Mouse (Mus musculus) embryonic facial prominence, embryonic 15.5 days (tissue): Measurements from ENCODE around the gene Atf6b. TPM values are rescaled to one million over a fixed set of nuclear protein-coding genes. Genes with fewer than 3 reads are reported as not detected.
A peak's percentile ranks its signal among the peaks of the same experiment; 100 is the strongest.

Source experiments
- ATAC-seq: fragments of 200-750 bp; cut with Nextera tagmentation; 2 replicates; pipeline ENCODE4 v1.8.0; 2017; ENCODE audit warnings: low read depth, moderate TSS enrichment; ENCODE audit not compliant: insufficient number of reproducible peaks, low FRiP score, low TSS enrichment
- H3K27ac ChIP-seq: fragments of 300-500 bp; sonication (generic); replicated peaks from 2 replicates; pipeline ENCODE4 v1.5.1; 2015; ENCODE audit warnings: mild to moderate bottlenecking, inconsistent platforms
- H3K27me3 ChIP-seq: fragments of 300-500 bp; sonication (generic); 2 replicates; pipeline ENCODE4 v1.6.1; 2015; ENCODE audit warnings: inconsistent platforms
- H3K36me3 ChIP-seq: fragments of 300-500 bp; sonication (generic); 2 replicates; pipeline ENCODE4 v1.6.1; 2015; ENCODE audit warnings: mild to moderate bottlenecking, inconsistent platforms
- H3K4me1 ChIP-seq: fragments of 300-500 bp; sonication (generic); 2 replicates; pipeline ENCODE4 v1.6.1; 2015; ENCODE audit warnings: inconsistent platforms
- H3K4me2 ChIP-seq: fragments of 300-500 bp; sonication (generic); replicated peaks from 2 replicates; pipeline ENCODE4 v1.6.1; 2015; ENCODE audit warnings: mild to moderate bottlenecking, inconsistent platforms
- H3K4me3 ChIP-seq: fragments of 300-500 bp; sonication (generic); replicated peaks from 2 replicates; pipeline ENCODE4 v1.5.1; 2015; ENCODE audit warnings: mild to moderate bottlenecking, inconsistent platforms
- H3K9ac ChIP-seq: fragments of 300-500 bp; sonication (generic); 2 replicates; pipeline ENCODE4 v1.6.1; 2015; ENCODE audit warnings: inconsistent platforms
- H3K9me3 ChIP-seq: fragments of 300-500 bp; sonication (generic); replicated peaks from 2 replicates; pipeline ENCODE4 v1.6.1; 2016; ENCODE audit warnings: inconsistent platforms
- WGBS: fragments of 180-500 bp; shearing (Covaris S2); methylation state at CpG from one replicate; pipeline ENCODE4 v1.1.7; 2015; 5-methylcytosine and 5-hydroxymethylcytosine counted together
- polyA plus RNA-seq: library from polyadenylated mRNA; unstranded; fragments of >200 nt; fragmentation: Nextera tagmentation; extraction: Ambion mirVana; gene quantifications from 2 replicates; pipeline ENCODE4 v1.2.1, GENCODE M21; 2015

The Atf6b gene
- polyA plus RNA-seq, 1 experiment from 2014 or later, result 94.7 TPM

DNA sequence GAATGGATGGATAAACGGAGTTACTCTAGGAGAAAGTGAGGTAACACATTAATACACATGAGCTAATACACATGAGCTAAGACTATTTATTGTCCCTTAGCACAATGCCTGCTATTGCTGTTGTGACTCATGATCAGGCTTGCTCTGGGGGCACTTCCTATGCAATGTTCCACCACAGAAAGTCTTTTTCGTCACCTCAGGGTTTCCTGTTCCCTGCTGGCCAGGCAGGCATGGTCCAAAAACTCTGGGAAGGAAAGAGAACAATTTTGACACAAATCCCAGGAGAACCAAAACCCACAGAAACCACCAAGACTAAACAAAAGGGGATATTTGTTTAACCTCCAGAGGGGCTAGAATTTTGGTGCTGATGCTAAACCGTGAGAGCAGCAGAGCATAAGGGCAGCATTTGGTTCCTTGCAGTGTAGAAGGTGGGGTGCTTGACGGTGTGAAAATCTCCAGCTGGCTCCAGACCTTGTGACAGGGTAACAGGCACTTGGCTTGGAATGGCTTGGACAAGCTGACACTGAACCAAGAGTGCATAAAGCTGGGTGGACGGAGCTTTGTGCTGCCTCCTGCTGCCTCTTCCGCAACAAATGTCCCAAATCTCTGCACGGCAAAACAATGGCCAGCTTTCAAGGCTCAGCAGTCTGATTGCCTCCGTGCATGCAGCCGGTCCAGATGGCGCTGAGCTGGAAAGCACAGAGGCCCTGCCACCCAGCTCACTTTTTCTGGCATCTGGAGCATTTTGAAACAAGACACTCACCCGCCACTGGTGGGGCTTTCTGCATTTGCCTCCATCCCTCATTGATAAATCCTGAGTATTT lies 6.0 kb upstream of the Atf6b start:
- peaks cover 30% of the 10 kb centered on the region for H3K4me1 ChIP-seq
- 16% methylated on average over 11 of the region's 11 CpGs for WGBS
- H3K4me3 ChIP-seq, result no peak overlapping the region; the same call in 1 of the 2 replicates
- peak overlapping the region; percentile 83 for H3K27ac ChIP-seq
- peak overlapping the region; percentile 9; the same call in 1 of the 2 replicates for H3K4me2 ChIP-seq
- H3K27me3 ChIP-seq, result no peaks in the 10 kb centered on the region
- H3K9ac ChIP-seq, result no peak overlapping the region
- no peaks in the 10 kb centered on the region for H3K9me3 ChIP-seq
- ATAC-seq, result peak; percentile 57
- 0 out of 2 replicates have a peak, but pooled peaks cover 1% of the 10 kb centered on the region for H3K36me3 ChIP-seq

DNA sequence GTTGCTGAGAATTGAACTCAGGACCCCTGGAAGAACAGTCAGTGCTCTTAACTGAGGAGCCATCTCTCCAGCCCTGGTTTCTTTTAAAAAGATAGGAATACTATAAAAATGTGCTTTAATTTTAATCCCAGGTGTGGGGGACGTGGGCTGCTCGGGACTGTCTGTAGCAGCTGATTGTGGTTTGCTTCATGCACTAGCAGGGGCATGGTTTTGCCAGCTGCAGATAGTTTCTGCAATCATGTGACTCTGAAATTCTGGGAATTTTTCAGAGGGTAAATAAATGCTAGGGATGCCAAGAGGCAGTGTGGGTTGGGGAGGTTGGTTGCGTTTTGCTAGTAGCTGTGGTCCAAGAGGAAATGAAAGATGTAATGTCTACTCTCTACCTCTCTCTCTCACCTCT lies 5.0 kb upstream of the Atf6b start:
- 0 out of 2 replicates have a peak overlapping the region, but pooled peaks have one; percentile 1 for H3K27ac ChIP-seq
- no peaks in the 10 kb centered on the region for H3K9me3 ChIP-seq
- 38% methylated on average over 3 of the region's 3 CpGs for WGBS

DNA sequence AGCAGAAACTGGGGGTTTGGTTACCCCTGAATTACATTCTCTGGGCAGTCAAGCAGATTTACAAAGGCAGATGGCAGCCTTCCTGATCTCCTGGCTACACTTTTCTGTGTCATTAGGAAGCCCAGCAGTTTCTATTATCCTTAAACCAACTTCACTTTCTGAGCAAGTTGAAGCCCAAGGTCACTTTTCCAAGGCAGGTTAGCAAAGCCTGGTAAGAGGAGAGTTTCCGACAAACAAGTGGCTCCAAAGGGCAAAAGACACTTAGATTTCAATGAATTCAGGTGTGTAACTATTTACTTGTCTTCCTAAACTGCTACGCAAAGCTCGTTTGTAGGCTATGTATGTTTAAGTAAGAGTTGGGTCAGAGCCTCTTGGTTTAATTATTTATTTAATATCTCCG lies 3.6 kb upstream of the Atf6b start:
- Histone ChIP-seq H3K4me1 (peaks cover 48% of the 10 kb centered on the region), H3K9ac (no peak overlapping the region), H3K4me2 (no peak overlapping the region), H3K4me3 (no peak overlapping the region), H3K36me3 (0 out of 2 replicates have a peak, but pooled peaks cover 3% of the 10 kb centered on the region), H3K9me3 (no peaks in the 10 kb centered on the region), H3K27me3 (no peaks in the 10 kb centered on the region), H3K27ac (no peak overlapping the region)
- WGBS, result 89% methylated on average over 4 of the region's 4 CpGs
- no peak for ATAC-seq

More for the DNA sequence above, 5.0 kb upstream of the Atf6b start:
- Histone ChIP-seq H3K4me3 (no peak overlapping the region), H3K27me3 (no peaks in the 10 kb centered on the region), H3K36me3 (0 out of 2 replicates have a peak, but pooled peaks cover 3% of the 10 kb centered on the region), H3K9ac (no peak overlapping the region), H3K4me1 (peaks cover 38% of the 10 kb centered on the region), H3K4me2 (no peak overlapping the region)
- ATAC-seq, result no peak

DNA sequence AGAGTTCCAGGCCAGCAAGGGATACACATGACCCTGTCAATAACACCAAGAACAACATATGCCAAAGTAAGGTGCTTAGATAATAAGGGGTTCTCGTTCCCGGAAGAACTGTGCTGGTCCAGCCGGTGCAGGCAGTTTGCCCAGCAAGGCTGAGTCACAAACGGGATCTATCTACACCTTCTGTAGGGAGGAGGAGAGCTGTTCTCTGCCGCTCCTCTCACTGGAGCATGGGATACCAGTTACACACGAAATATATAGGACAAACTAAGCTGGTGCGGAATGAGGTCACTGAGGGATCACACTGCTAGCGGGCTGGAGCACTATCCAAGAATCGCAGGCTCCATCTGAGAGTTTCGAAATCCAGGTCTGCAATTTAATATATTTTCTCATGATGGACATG lies 3.0 kb upstream of the Atf6b start:
- Histone ChIP-seq H3K27me3 (no peaks in the 10 kb centered on the region), H3K36me3 (peaks cover 5% of the 10 kb centered on the region), H3K4me3 (no peak overlapping the region), H3K4me2 (no peak overlapping the region), H3K4me1 (peaks cover 49% of the 10 kb centered on the region), H3K9ac (no peak overlapping the region), H3K27ac (peak overlapping the region; percentile 39), H3K9me3 (no peaks in the 10 kb centered on the region)
- 79% methylated on average over 10 of the region's 10 CpGs for WGBS
- no peak for ATAC-seq

DNA sequence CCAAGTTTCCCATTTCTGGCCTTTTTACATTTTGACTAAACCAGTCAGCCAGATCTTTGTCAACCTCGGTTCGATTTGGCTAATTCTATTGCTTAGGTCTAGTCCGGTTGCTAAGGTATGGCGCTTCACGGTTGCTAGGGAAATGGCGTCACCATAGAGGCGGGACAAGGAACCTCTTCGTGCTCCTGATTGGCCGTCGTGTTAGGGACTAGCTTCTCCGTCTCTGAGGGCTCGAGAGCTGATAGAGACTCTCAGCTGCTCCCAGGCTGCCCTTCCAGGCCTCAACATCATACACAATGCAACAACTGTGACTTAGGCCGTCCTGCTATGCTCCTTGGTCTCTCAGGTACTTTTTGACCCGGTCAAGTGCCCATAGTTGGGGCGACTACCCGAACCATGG lies 2.3 kb upstream of the Atf6b start, which contains the start of gene Fkbpl:
Gene Fkbpl (plus strand): TSS at position 157 of the 400 bp plus-strand sequence.
- Histone ChIP-seq H3K9ac (peak within 1 kb of the TSS; percentile 70), H3K4me3 (peak within 1 kb of the TSS; percentile 69), H3K36me3 (peaks cover 11% of the 10 kb centered on the region), H3K9me3 (no peaks in the 10 kb centered on the region), H3K27ac (peak within 1 kb of the TSS; percentile 82), H3K4me1 (peaks cover 49% of the 10 kb centered on the region), H3K27me3 (no peaks in the 10 kb centered on the region), H3K4me2 (peak within 1 kb of the TSS; percentile 67)
- WGBS, result 1% methylated on average over 16 of the region's 16 CpGs
- peak; percentile 83 for ATAC-seq

DNA sequence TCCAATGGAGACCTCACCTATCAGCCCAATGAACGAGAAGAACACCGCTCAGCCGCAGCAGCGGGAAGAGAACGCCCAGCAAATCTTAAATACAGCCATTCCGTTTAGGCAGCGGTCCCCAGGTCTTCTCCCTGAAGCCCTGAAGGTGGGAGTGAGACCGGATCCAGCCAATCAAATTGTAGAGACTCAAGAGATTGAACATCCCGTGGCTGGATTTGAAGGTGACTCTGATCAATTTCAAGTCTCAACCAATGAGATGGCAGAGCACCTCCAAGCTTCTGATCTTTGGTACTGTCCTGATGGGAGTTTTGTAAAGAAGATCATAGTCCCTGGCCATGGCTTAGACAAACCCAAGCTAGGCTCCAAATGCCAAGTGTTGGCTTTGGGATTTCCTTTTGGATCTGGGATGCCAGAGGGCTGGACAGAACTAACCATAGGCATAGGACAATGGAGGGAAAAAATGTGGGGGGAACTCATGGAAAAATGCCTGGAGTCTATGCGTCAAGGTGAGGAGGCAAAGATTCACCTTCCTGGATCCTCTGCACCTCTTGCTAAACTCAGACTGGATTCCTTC lies 1.6 kb upstream of the Atf6b start:
- Histone ChIP-seq H3K9me3 (no peaks in the 10 kb centered on the region), H3K9ac (peak overlapping the region; percentile 70), H3K36me3 (peaks cover 19% of the 10 kb centered on the region), H3K27ac (peak overlapping the region; percentile 82; the same call in 1 of the 2 replicates), H3K4me3 (peak overlapping the region; percentile 69), H3K4me2 (peak overlapping the region; percentile 67), H3K4me1 (peaks cover 49% of the 10 kb centered on the region), H3K27me3 (no peaks in the 10 kb centered on the region)
- WGBS, result 31% methylated on average over 10 of the region's 10 CpGs
- no peak for ATAC-seq

DNA sequence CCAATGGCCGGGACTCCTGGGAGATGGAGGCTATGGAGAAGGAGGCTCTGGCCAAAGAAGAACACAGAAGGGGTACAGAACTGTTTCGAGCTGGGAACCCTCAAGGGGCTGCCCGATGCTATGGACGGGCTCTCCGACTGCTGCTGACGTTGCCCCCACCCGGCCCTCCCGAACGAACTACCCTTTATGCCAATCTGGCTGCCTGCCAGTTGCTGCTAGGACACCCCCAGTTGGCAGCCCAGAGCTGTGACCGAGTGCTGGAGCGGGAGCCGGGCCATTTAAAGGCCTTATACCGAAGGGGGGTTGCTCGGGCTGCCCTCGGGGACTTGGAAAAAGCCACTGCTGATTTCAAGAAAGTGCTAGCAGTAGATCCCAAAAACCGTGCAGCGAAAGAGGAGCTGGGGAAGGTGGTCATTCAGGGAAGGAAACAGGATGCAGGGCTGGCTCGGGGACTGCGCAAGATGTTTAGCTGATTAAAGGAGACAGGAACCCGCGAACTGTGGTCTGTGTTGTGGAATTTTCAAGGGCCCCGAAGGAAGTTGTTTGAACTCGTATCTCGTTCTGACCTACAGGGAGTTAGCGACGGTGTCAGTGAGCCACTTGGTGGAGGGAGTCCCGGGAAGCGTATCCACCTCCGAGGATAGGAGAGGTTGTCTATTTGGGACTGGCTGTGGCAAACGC lies 975 bp upstream of the Atf6b start:
- peak overlapping the region; percentile 84 for H3K4me2 ChIP-seq
- 89% methylated on average over 30 of the region's 30 CpGs for WGBS
- H3K36me3 ChIP-seq, result peaks cover 25% of the 10 kb centered on the region
- H3K27me3 ChIP-seq, result no peaks in the 10 kb centered on the region
- no peaks in the 10 kb centered on the region for H3K9me3 ChIP-seq
- H3K27ac ChIP-seq, result 0 out of 2 replicates have a peak overlapping the region, but pooled peaks have one; percentile 44
- H3K4me1 ChIP-seq, result peaks cover 42% of the 10 kb centered on the region
- peak overlapping the region; percentile 99 for H3K4me3 ChIP-seq
- ATAC-seq, result no peak
- H3K9ac ChIP-seq, result no peak overlapping the region

DNA sequence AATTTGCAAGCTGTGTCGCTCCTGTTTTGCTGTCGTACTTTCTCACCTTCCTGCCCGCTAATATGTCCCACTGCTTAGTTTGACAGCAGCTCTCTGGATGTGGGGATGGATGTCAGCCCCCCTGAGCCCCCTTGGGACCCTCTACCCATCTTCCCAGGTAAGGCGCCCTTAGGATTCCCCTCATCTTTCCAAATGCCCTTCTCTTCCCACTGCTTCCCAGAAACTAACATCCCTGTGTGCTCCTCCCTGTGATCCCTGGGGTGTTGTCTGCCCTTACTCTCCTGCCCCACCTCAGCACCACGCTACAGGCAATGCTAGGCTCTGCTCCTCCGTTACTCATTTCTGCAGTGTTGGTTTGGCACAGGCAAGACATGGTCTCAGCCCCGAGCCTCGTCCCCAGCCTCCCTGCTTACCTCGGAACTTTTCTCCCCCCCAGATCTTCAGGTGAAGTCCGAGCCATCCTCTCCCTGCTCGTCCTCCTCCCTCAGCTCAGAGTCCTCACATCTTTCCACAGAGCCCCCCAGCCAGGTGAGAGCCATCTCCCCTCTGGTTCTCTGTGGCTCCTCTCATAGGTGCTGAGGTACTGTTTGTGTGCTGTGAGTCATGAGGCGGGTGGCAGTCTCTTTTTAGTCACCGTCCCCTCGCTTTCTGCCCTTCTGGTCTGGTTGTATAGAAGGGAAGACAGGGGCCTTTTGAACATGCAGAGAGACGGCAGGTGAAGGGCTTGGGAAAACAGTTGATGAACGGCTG lies 1.4 kb downstream of the Atf6b start:
- ATAC-seq, result no peak
- 74% methylated on average over 16 of the region's 16 CpGs for WGBS

DNA sequence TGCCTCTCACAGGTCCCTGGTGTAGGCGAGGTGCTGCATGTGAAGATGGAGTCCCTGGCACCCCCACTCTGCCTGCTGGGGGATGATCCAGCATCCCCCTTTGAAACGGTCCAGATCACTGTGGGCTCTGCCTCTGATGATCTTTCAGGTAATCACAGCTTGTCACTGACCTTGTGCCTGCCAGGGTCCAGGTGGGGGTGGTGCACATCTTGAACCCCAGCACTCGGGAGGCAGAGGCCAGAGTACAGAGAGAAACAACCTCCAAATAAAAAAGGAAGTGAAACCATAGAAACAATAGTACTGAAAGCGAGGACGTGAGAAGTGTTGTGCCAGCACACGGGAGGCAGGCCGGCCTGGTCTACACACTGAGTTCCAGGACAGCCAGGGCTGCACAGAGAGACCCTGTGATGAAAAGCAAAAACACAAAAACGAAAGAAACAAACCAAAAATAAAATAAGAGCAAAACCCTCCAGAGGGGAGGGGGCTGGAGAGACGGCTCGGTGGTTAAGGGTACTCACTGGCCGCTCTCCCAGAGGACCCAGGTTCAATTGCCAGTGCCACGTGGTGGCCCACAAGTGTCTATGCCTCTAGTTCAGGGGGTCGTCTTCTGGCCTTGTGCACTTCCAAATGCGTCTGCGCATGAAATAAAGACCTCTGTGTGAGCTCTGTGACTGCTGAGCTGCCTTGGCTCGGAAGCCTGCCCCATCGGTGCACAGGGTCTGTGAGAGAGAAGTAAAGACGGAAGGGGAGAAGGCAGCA lies 2.3 kb downstream of the Atf6b start:
- H3K9me3 ChIP-seq, result no peaks in the 10 kb centered on the region
- H3K4me2 ChIP-seq, result no peak overlapping the region
- no peak for ATAC-seq
- H3K27ac ChIP-seq, result no peak overlapping the region
- peaks cover 54% of the 10 kb centered on the region for H3K36me3 ChIP-seq
- H3K9ac ChIP-seq, result no peak overlapping the region
- no peak overlapping the region for H3K4me3 ChIP-seq
- WGBS, result 85% methylated on average over 18 of the region's 18 CpGs
- H3K27me3 ChIP-seq, result no peaks in the 10 kb centered on the region
- peaks cover 31% of the 10 kb centered on the region for H3K4me1 ChIP-seq

More for the DNA sequence above, 1.4 kb downstream of the Atf6b start:
- H3K36me3 ChIP-seq, result peaks cover 48% of the 10 kb centered on the region
- no peaks in the 10 kb centered on the region for H3K27me3 ChIP-seq
- peak overlapping the region; percentile 84 for H3K4me2 ChIP-seq
- H3K27ac ChIP-seq, result no peak overlapping the region
- H3K9me3 ChIP-seq, result no peaks in the 10 kb centered on the region
- H3K9ac ChIP-seq, result no peak overlapping the region
- peak overlapping the region; percentile 99 for H3K4me3 ChIP-seq
- H3K4me1 ChIP-seq, result peaks cover 33% of the 10 kb centered on the region

DNA sequence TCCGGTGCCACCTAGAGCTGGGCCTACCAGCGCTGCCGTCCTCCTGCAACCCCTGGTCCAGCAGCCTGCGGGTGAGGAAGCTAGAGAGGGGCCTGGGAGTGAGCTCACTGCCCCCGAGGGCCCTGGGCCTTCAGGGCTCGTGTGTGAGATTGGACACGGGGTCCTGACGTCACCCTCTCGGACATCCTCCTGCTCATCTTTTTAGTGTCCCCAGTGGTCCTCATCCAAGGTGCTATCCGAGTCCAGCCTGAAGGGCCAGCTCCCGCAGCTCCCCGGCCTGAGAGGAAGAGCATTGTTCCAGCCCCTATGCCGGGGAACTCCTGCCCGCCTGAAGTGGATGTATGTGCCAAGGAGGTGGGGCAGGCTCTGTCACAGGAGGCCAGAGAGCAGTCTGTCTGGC lies 3.8 kb downstream of the Atf6b start:
- Histone ChIP-seq H3K36me3 (peaks cover 63% of the 10 kb centered on the region), H3K4me1 (peaks cover 30% of the 10 kb centered on the region), H3K4me2 (no peak overlapping the region), H3K9me3 (no peaks in the 10 kb centered on the region), H3K4me3 (no peak overlapping the region), H3K27ac (no peak overlapping the region), H3K9ac (no peak overlapping the region), H3K27me3 (no peaks in the 10 kb centered on the region)
- WGBS, result 89% methylated on average over 14 of the region's 14 CpGs
- no peak for ATAC-seq
